ENCODE assay signal across 8 mouse cellular contexts in genomic region chr1:131181642-131182527, GRCm38 (mm10). TPM values are rescaled to one million over a fixed set of nuclear protein-coding genes. Genes with fewer than 3 reads are reported as not detected.
A peak's percentile ranks its signal among the peaks of the same experiment; 100 is the strongest.
DNase-seq lines count a peak whose midpoint lies in the region; ATAC-seq and TF ChIP-seq lines count a peak whose summit lies in the region.

No protein-coding gene starts in this region.

- ATAC-seq in embryonic facial prominence, embryonic 14.5 days (ENCODE audit: low read depth) = no peak
- ATAC-seq in liver, embryonic 14.5 days (ENCODE audit: insufficient read depth) = no peak
- ATAC-seq in neural tube, embryonic 14.5 days (ENCODE audit: low read depth) = peak; percentile 68

- TF ChIP-seq EP300 in liver, embryonic 14.5 days (IDR thresholded peaks at IDR 0.05; ENCODE audit: low read depth) = no peak

- H3K9ac ChIP-seq in embryonic facial prominence, embryonic 14.5 days (ENCODE audit: low read depth, low read length) = no peak overlapping the region
- no peak overlapping the region for H3K9ac ChIP-seq in liver, embryonic 14.5 days (replicated peaks)
- no peak overlapping the region for H3K9ac ChIP-seq in neural tube, embryonic 14.5 days (replicated peaks; ENCODE audit: low read depth, low read length)

- no peak overlapping the region for H3K4me2 ChIP-seq in embryonic facial prominence, embryonic 14.5 days (ENCODE audit: low read depth, low read length)
- no peak overlapping the region for H3K4me2 ChIP-seq in liver, embryonic 14.5 days (ENCODE audit: low read depth)
- no peak overlapping the region for H3K4me2 ChIP-seq in neural tube, embryonic 14.5 days (ENCODE audit: low read depth, low read length)

- TF ChIP-seq CTCF in liver, embryonic 14.5 days (IDR thresholded peaks at IDR 0.05; ENCODE audit: low read depth) = peak; percentile 92
- peak; percentile 74 for TF ChIP-seq CTCF in testis, adult 2 months (IDR thresholded peaks at IDR 0.05; ENCODE audit: control insufficient read depth, insufficient read depth, insufficient replicate concordance, low read depth, low read length)

- no peaks in the 10 kb centered on the region for H3K27me3 ChIP-seq in embryonic facial prominence, embryonic 14.5 days (replicated peaks; ENCODE audit: control insufficient read depth, insufficient read depth, low read length)
- H3K27me3 ChIP-seq in heart, embryonic 10.5 days (ENCODE audit: insufficient read depth, poor library complexity, severe bottlenecking) = no peaks in the 10 kb centered on the region
- H3K27me3 ChIP-seq in liver, embryonic 14.5 days (ENCODE audit: control insufficient read depth, insufficient read depth, low read length) = no peaks in the 10 kb centered on the region
- no peaks in the 10 kb centered on the region for H3K27me3 ChIP-seq in neural tube, embryonic 14.5 days (ENCODE audit: control insufficient read depth, insufficient read depth, low read length)
- H3K27me3 ChIP-seq in testis, adult 2 months (ENCODE audit: control insufficient read depth, insufficient read depth, low read length) = no peaks in the 10 kb centered on the region

- no peak for TF ChIP-seq POLR2A in testis, adult 2 months (IDR thresholded peaks at IDR 0.05; ENCODE audit: control insufficient read depth, low read depth, low read length)

- H3K36me3 ChIP-seq in embryonic facial prominence, embryonic 14.5 days (ENCODE audit: control insufficient read depth, insufficient read depth, low read length) = peaks cover 30% of the 10 kb centered on the region
- H3K36me3 ChIP-seq in heart, embryonic 10.5 days = peaks cover 40% of the 10 kb centered on the region
- no peaks in the 10 kb centered on the region; the same call in 1 of the 2 replicates for H3K36me3 ChIP-seq in liver, embryonic 14.5 days (replicated peaks; ENCODE audit: control insufficient read depth, insufficient read depth, low read depth)
- H3K36me3 ChIP-seq in neural tube, embryonic 14.5 days (ENCODE audit: control insufficient read depth, insufficient read depth, low read length) = no peaks in the 10 kb centered on the region
- no peaks in the 10 kb centered on the region; the same call in 1 of the 2 replicates for H3K36me3 ChIP-seq in testis, adult 2 months (ENCODE audit: control insufficient read depth, insufficient read depth, low read length)

- 64% methylated on average over 9 of the region's 9 CpGs for WGBS in embryonic facial prominence, embryonic 14.5 days
- 62% methylated on average over 9 of the region's 9 CpGs for WGBS in heart, embryonic 10.5 days
- 47% methylated on average over 9 of the region's 9 CpGs for WGBS in liver, embryonic 14.5 days (ENCODE audit: insufficient replicate concordance)
- WGBS in neural tube, embryonic 14.5 days = 69% methylated on average over 9 of the region's 9 CpGs

- peak; percentile 94 for DNase-seq in CD4-positive, CD25-positive, alpha-beta regulatory T cell, adult 2 months (ENCODE audit: low read depth, low spot score)
- peak; percentile 48 to 69 for DNase-seq in adrenal gland, postnatal 4 days (ENCODE audit: low spot score in 2 of 2)
- peak; percentile 86 for DNase-seq in embryonic facial prominence, embryonic 14.5 days (ENCODE audit: low spot score)
- DNase-seq in heart, embryonic 10.5 days (ENCODE audit: low spot score) = peak; percentile 91
- peak; percentile 82 to 86 for DNase-seq in kidney, postnatal 25 days
- peak; percentile 44 to 56 (median 45) for DNase-seq in liver, embryonic 14.5 days (ENCODE audit: low read depth in 3 of 3, low spot score in 3 of 3)

- no peaks in the 10 kb centered on the region for H3K9me3 ChIP-seq in embryonic facial prominence, embryonic 14.5 days (ENCODE audit: control insufficient read depth, low read length)
- H3K9me3 ChIP-seq in heart, embryonic 10.5 days = no peaks in the 10 kb centered on the region
- H3K9me3 ChIP-seq in liver, embryonic 14.5 days (ENCODE audit: control insufficient read depth, low read length) = no peaks in the 10 kb centered on the region
- H3K9me3 ChIP-seq in neural tube, embryonic 14.5 days (ENCODE audit: control insufficient read depth, low read length) = no peaks in the 10 kb centered on the region

- H3K4me3 ChIP-seq in embryonic facial prominence, embryonic 14.5 days (ENCODE audit: low read depth, low read length) = no peak overlapping the region
- no peak overlapping the region for H3K4me3 ChIP-seq in heart, embryonic 10.5 days
- no peak overlapping the region for H3K4me3 ChIP-seq in liver, embryonic 14.5 days (ENCODE audit: insufficient read depth in 1 of 2, low read depth in 2 of 2, low read length in 2 of 2)
- H3K4me3 ChIP-seq in neural tube, embryonic 14.5 days (ENCODE audit: low read depth, low read length) = no peak overlapping the region
- H3K4me3 ChIP-seq in testis, adult 2 months (ENCODE audit: control insufficient read depth, low read depth, low read length) = no peak overlapping the region

- no peak overlapping the region for H3K27ac ChIP-seq in embryonic facial prominence, embryonic 14.5 days (replicated peaks; ENCODE audit: low read depth, low read length)
- no peak overlapping the region for H3K27ac ChIP-seq in heart, embryonic 10.5 days
- H3K27ac ChIP-seq in liver, embryonic 14.5 days = no peak overlapping the region
- no peak overlapping the region for H3K27ac ChIP-seq in neural tube, embryonic 14.5 days (ENCODE audit: low read depth, low read length)
- H3K27ac ChIP-seq in testis, adult 2 months (ENCODE audit: control insufficient read depth, insufficient read depth, low read depth, low read length) = no peak overlapping the region

- no peaks in the 10 kb centered on the region for H3K4me1 ChIP-seq in embryonic facial prominence, embryonic 14.5 days (ENCODE audit: control insufficient read depth, insufficient read depth, low read length)
- peaks cover 47% of the 10 kb centered on the region for H3K4me1 ChIP-seq in heart, embryonic 10.5 days
- no peaks in the 10 kb centered on the region for H3K4me1 ChIP-seq in liver, embryonic 14.5 days (replicated peaks; ENCODE audit: control insufficient read depth in 2 of 2, insufficient read depth in 2 of 2, low read length in 1 of 2)
- no peaks in the 10 kb centered on the region for H3K4me1 ChIP-seq in neural tube, embryonic 14.5 days (ENCODE audit: control insufficient read depth, insufficient read depth, low read length)
- no peaks in the 10 kb centered on the region; the same call in 1 of the 2 replicates for H3K4me1 ChIP-seq in testis, adult 2 months (ENCODE audit: control insufficient read depth, insufficient read depth, low read length)

RNA-seq across cellular contexts. Expression of gene Eif2d, which starts 28.9 kb away (rescaled TPM):
- total RNA-seq in adrenal gland, postnatal 4 days (2021) = 10 to 100 TPM; 47.4 to 49.9 TPM
- 53.5 and 59.4 TPM in 2 replicates for polyA plus RNA-seq in embryonic facial prominence, embryonic 14.5 days (2014; fragmentation: Nextera tagmentation; extraction: Ambion mirVana)
- 54.8 and 62.9 TPM in 2 replicates for polyA plus RNA-seq in heart, embryonic 10.5 days (2016; fragmentation: Nextera tagmentation; extraction: Ambion mirVana)
- polyA plus RNA-seq in liver, embryonic 14.5 days (2012; rRNA removed) = 15.8 and 19.0 TPM in 2 replicates
- polyA plus RNA-seq in liver, embryonic 14.5 days (2014; fragmentation: Nextera tagmentation; extraction: Ambion mirVana) = 29.2 and 30.1 TPM in 2 replicates
- 54.8 and 58.7 TPM in 2 replicates for polyA plus RNA-seq in neural tube, embryonic 14.5 days (2014; fragmentation: Nextera tagmentation; extraction: Ambion mirVana)
- 18.1 and 18.4 TPM in 2 replicates for polyA plus RNA-seq in testis, adult 2 months (2012; rRNA removed)

RNA-seq across cellular contexts. Expression of gene Dyrk3, which starts 43.7 kb away (rescaled TPM):
- total RNA-seq in adrenal gland, postnatal 4 days (2021) = 1 to 10 TPM; 7.9 to 8.4 TPM
- 3.1 and 4.3 TPM in 2 replicates for polyA plus RNA-seq in embryonic facial prominence, embryonic 14.5 days (2014; fragmentation: Nextera tagmentation; extraction: Ambion mirVana)
- polyA plus RNA-seq in heart, embryonic 10.5 days (2016; fragmentation: Nextera tagmentation; extraction: Ambion mirVana) = 3.1 and 3.9 TPM in 2 replicates
- polyA plus RNA-seq in liver, embryonic 14.5 days (2012; rRNA removed) = 8.5 and 10.6 TPM in 2 replicates
- polyA plus RNA-seq in liver, embryonic 14.5 days (2014; fragmentation: Nextera tagmentation; extraction: Ambion mirVana) = 14.3 and 14.9 TPM in 2 replicates
- polyA plus RNA-seq in neural tube, embryonic 14.5 days (2014; fragmentation: Nextera tagmentation; extraction: Ambion mirVana) = 12.6 and 16.5 TPM in 2 replicates
- polyA plus RNA-seq in testis, adult 2 months (2012; rRNA removed) = 102 and 113 TPM in 2 replicates
